Mouse (Mus musculus): Measurements from ENCODE around the gene Nt5dc2. TPM values are rescaled to one million over a fixed set of nuclear protein-coding genes. Genes with fewer than 3 reads are reported as not detected.

The Nt5dc2 gene
- 154 and 193 TPM in 2 replicates for polyA plus RNA-seq (2012)

GRCm38 (mm10) chr14:31130236-31131220, at the start of gene Nt5dc2:
Gene Nt5dc2 (plus strand): TSS chr14:31131053.

DNA sequence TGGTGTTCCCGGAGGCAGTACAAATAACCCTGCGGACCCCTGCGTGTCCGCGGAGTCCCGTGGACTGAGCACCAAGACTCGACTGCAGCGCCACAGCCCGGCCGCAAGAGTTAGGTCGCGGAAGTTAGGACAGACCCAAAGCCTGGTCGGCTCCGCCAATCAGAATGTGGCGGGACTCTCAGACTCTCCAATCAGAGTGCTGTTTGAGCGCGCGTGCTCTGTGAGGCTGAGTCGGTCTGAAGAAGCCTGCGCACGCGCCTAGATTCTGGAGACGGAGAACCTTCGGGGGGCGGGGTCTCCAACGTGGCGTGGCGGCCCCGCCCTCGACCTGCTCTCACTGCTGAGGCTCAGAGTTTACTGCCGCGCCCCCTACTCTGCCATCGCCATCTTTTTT, 2.0 kb upstream of the Nt5dc2 start, which contains the start of gene Smim4:
Gene Smim4, minus strand, starts transcription at position 131 of the 394 bp plus-strand sequence.

DNA sequence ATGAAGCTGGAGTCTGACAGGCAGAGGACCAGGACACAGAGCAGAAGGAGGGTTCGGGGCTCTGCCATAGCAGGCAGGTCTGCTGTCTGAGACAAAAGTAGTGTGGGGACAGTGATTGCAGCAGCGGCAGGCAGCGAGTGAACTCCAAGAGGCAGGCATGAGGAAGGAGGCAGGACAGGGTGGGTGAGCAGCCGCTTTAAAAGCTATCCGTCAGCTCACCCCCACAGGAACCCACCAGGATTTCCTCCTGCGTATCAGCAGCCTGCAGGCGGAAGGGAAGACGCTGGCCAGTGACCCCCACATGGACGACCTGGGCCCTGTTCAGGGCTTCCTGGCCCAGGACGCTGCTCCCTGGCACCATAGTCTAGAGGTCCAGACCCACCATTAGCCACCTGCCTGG, 37.6 kb downstream of the Nt5dc2 start, which contains the start of gene Stab1:
Gene Stab1, minus strand, starts transcription at position 217 of the 400 bp plus-strand sequence.

Other genes starting within 250 kb of the Nt5dc2 start
- not detected in 2 replicates for gene Itih4, start 244.6 kb upstream of the Nt5dc2 start, polyA plus RNA-seq (2012)
- gene Itih3, start 207.3 kb upstream of the Nt5dc2 start, polyA plus RNA-seq (2012), result not detected in 2 replicates
- gene Itih1, start 187.8 kb upstream of the Nt5dc2 start, polyA plus RNA-seq (2012), result not detected in 2 replicates
- gene Nek4, start 179.7 kb upstream of the Nt5dc2 start, polyA plus RNA-seq (2012), result 3.4 and 3.9 TPM in 2 replicates
- 5.6 and 6.6 TPM in 2 replicates for gene Glt8d1, start 129.7 kb upstream of the Nt5dc2 start, polyA plus RNA-seq (2012)
- gene Spcs1, start 129.4 kb upstream of the Nt5dc2 start, polyA plus RNA-seq (2012), result 21.1 and 23.1 TPM in 2 replicates
- gene Pbrm1, start 111.9 kb upstream of the Nt5dc2 start, polyA plus RNA-seq (2012), result 8.0 and 8.9 TPM in 2 replicates
- 25.0 and 35.7 TPM in 2 replicates for gene Gnl3, start 111.9 kb upstream of the Nt5dc2 start, polyA plus RNA-seq (2012)
- 56.0 TPM in 2 replicates for gene Smim4, start 2.1 kb upstream of the Nt5dc2 start, polyA plus RNA-seq (2012)
- gene Stab1, start 37.6 kb downstream of the Nt5dc2 start, polyA plus RNA-seq (2012), result 0.70 and 0.91 TPM in 2 replicates
- 0.22 and 1.1 TPM in 2 replicates for gene Tnnc1, start 77.3 kb downstream of the Nt5dc2 start, polyA plus RNA-seq (2012)
- 224 and 288 TPM in 2 replicates for gene Nisch, start 85.9 kb downstream of the Nt5dc2 start, polyA plus RNA-seq (2012)
- gene Sema3g, start 86.8 kb downstream of the Nt5dc2 start, polyA plus RNA-seq (2012), result 0.11 and 0.21 TPM in 2 replicates
- gene Phf7, start 120.3 kb downstream of the Nt5dc2 start, polyA plus RNA-seq (2012), result 4.1 and 4.2 TPM in 2 replicates
- gene Bap1, start 120.4 kb downstream of the Nt5dc2 start, polyA plus RNA-seq (2012), result 100 and 129 TPM in 2 replicates
- 0.05 and 0.12 TPM in 2 replicates for gene Dnah1, start 192.8 kb downstream of the Nt5dc2 start, polyA plus RNA-seq (2012)
- gene Capn7, start 205.6 kb downstream of the Nt5dc2 start, polyA plus RNA-seq (2012), result 6.5 and 8.4 TPM in 2 replicates